Mouse (Mus musculus): ENCODE measurements around the gene Rara.
A peak's percentile ranks its signal among the peaks of the same experiment; 100 is the strongest.

The Rara gene

DNA sequence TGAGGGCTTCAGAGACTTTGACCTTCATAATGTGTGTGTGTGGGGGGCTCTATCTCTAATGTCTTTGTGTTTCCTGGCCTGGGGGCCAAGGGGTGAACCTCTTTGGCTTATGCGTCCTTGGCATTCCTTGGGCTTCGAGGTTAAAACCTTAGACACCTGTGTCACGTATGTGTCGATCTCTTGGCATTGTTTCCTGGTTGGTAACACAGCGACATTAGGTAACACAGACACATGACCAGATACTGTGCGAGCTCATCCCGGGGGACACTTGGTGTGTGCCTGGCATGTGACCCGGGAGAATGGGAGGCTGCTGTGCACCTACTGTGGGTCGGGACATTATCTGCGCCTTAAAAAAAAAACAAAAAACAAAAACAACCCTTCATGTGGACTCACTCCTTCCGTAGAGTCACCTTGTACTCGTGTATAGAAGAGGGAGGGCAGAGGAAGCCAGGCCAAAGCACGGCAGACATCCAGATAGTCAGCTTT is 26.3 kb downstream of the Rara start:
- DNase-seq = no peak

DNA sequence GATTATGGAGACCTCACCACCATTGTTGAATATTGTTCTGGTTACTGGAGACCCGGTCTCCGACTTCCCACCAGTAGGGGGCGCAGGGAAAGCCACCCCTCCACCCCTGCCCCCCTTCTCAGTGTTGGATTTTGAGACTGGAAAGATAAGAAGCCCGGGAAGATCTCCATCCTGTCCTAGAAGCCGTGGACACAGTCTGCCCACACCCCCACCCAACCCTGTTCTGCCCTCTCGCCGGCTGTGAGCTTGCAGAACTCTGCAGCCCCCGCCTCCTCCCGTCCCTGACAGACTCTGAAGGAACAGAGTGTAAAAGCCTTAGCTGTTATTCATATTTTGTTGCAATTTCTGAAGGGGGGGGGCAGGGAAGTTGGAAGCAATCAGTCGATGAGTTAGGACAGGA is 26.8 kb downstream of the Rara start:
- DNase-seq = no peak

DNA sequence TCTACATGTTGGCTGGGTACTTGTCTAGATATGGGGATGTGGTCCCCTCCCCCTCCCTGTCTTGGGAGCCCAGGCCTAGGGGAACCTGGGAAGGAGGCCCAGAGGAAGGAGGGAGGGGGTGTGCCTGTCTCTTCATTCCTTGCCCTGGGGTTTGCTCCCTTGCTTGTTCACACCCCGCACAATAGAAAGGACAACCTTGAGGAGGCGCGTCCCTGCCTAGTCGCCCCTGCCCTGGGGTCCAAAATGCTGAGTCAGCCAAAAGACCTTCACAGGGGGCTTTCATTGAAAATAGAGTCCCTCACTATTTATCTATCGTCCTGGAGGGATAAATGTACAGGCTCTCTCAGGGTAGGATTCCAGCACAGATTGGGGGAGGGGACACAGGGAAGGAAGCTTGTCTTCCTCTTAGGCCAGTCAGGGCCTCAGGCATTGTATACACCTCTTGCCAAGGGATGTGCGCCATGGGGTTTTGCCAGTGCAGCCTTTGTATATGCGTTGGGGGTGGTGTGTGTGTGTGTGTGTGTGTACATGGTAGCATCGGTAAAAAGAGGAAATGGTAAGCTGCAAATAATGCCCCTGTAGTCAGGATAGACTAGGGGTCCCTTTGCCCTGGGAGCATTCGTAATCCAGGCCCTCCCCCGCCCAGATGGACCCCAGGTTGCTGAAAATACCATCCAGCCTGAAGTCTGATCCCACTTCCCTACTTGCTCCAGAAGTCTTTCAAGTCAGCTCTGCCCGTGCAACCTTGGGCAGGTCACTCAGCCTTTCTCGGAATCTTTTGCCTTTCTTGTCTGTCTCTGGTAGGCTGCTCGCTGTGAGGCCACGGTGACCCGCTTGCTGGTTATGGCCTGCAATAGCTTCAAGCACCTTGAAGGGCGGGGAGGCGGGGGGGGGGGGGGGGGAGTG is 27.4 kb downstream of the Rara start:
- DNase-seq = no peak

DNA sequence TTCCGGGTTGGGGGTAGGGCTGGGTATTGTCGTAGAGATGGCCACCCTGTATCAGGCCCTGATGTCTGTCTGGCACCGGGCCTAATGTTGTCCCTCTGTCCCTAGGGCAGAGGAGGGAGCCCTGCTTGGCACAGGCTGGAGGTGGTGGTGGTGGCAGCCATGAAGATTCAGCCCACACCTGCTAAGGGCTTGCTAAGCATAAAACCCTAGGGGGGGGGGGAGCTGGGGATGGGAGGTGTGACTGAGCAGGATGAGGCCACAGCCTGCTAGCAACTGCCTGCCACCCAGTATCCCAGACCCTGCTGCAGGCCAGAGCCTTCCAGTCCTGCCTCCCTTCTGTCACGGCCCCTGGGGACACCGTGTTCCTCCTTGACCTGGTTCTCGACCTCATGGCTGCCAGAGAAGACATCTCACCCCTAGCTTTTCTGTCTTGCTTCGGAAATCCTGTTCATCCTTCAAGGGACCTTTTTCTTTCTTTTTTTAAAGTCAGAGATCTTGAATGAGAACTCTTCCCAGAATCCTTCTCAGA is 28.2 kb downstream of the Rara start:
- DNase-seq = no peak

DNA sequence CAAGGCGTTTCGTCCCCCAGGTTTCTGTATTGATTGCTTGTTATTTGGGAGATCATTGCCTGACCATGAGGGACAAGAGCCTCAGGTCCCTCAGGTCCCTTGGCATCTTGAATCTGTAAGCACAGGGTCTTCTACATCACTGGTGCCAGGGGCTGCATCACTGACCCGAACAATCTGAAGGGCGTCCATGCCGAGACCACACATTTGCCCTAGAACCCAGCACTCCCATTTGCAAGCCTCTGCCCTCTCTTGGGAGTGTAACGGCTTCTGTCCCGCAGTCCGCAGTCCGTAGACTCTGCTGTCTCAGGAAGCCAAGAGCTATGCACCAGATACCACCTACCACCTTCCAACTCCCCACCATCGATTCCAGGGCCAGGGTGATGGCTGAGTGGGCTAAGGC is 28.7 kb downstream of the Rara start:
- no peak for DNase-seq

DNA sequence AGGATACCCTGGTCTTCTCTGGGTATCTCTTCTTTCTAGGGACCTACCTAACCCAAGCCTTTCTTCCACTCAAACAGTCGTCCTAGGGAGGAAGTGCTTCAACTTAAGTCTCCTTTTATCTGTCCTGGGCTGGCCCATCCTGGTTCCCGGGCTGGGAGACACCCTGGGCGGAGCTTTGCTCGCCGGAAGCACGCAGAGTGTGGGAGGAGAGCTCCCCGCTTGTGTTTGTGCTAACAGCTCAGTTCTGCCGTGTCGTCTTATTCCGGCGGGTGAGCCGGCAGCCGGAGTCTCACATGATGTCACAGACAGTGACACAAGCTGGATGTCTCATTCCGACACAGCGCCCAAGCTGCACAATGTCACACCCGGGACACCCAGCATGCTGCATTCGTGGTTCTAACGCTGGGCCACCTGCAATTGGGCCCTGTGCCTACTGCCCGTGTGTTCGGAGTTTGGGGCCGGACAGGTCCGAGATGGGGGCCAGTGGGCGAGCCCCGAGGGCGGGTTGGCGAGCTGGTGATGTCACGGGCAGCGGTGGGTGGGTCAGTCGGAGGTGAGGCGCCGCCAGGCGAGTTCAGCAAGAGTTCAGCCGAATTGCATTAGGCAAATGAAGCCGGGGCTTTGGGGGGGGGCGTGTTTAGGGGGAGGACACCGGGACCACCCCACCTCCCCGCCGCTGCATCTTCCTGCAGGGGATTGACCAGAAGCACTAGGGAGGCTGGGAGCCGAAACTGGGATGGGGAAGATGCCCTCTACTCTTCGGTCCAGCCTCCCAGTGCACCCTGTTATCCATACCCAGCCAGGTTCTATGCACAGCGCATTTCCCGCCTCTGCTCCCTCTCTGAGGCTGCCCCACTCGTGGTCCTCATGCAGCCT is 32.1 kb downstream of the Rara start:
- DNase-seq = peak; percentile 86

DNA sequence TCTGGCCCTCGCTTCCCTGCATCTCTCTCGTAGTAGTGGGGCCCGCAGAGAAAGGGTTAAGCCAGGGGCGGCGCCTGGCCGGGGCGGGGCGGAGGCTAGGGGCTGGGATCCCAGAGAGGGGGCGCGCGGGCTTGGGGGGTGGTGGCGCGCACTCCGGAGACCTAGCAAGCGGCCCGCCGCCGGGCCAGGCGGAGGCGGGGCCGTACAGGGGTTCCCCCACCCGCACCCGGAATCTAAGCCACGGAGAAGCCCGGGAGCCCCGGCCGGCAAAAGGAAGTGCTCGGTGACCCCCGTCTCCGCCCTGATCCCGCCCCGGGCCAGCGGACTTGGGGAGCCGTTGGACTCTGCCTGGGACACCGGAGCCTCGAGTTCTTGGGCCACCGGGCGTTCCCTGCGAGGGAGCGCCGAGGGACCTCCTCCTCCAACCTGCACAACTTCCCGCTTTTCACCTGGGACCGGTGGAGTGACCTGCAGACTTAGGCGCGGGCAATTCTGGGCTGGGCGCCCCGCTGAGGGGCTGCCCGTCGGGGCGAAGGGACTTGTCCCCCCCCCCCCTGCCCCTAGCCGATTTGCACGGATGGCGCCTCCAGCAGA is 32.8 kb downstream of the Rara start:
- DNase-seq = peak; percentile 62

DNA sequence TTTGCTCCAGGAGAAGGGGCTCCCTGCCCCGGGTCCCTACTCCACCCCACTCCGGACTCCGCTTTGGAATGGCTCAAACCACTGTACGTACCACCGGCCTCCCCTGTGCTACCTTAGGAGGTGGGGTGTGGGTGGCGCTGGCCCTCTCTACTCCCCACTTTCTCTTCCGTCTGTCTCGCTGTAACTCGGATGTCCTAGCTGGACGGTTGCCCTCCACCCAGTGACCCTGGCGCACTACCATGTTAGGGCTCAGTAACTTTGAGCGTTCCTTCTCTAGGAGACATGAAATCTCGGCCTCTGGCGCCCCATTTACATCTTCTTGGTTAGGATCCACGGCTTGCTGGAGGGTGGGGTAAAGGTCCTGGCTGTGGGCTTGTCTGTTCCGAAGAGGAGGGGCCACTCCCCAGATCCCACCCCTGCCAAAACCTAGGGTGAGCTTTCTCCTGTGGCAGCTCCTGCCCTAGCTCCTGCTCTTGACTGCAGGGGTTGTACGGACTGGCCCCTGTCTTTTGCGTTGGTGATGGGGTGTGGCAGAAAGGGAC is 33.5 kb downstream of the Rara start:
- DNase-seq = no peak

DNA sequence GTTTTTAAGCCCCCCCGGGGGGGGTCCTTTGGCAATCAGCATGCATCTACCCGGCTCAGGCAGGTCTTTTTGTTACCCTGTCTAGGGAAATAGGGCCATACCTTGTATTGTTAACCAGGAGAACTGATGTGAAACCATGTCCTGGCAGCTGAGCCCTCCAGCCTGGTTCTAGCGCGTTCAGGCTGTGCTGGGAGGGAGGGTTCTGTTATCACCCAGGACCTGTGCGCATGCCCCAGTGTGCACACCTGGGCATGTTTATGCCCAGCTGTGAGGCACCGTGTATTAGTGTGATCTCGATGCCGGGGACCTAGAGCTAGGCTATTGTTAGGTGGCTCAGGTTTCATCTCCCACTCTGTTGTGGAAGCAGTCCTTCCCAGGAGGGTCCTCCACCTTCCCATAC is 34.1 kb downstream of the Rara start:
- DNase-seq = no peak

DNA sequence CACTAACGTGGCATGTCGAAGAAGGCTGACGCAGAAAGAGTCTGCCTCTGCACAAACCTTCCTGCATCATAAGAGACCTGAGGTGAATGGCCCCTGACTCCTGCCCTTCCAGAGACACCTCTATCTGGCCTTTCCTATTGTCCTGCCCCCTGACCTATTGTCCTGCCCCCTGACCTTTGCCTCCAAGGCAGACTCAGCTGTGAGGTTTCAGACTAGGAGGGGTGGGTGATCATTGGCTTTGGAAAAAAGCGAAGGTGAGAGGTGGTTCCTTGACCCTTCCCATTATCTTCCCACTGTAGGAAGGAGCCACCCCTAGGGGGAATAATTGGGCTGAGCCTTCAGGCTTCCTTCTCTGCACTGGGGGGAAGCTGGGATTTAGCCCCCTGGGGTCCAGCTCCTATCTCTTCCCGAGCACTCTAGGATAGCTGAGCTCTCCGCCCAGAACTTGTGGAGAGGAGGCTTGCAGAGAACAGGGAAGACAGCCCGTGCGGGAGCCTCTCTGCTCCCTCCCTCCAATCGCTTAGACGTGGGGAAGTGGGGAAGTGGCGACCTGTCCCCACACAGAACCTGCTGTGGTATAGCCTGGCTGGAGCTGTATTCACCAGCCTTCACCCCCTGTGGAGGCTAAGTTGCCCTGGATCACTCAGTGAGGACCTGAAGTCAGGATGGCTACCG is 34.9 kb downstream of the Rara start:
- no peak for DNase-seq

DNA sequence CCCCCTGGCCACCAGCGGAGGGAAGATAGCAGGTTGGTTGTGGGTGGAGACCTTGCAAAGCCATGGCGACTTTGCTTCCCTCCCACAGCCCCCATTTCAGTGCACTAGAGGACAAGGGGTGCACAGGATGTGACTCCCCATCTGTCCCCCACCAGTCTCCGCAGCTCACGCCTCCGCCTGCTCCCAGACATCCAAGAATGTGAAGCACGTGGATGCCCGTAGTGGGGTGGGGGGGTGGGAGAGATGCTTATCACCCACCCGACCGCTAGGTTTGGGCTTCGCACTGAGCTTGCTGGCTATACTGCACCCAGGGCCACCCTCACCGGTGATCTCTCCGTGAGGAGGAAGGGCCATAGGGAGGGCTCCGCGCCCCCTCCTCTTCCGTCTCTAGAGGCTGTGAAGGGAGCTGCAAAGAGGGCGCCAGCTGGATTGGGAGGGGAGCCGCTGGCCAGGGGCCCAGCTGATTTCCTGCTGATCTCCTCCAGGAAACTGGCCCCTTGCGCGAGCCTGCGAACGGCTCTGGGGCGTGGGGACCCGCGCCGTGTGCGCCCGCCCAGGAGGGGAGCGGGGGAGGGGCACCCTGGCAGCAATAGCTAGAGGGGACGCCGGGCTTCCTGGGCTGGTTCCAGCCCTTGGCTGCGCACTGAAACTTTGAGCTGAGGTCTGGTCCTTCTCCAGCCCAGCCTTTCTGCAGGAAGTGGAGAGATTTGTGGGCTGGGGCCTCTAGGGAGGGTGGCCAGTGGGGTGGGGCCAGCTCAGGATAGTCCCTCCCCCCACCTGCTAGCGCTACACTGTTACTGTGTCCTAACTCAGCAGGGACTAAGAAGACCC is 35.8 kb downstream of the Rara start:
- peak; percentile 90 for DNase-seq

DNA sequence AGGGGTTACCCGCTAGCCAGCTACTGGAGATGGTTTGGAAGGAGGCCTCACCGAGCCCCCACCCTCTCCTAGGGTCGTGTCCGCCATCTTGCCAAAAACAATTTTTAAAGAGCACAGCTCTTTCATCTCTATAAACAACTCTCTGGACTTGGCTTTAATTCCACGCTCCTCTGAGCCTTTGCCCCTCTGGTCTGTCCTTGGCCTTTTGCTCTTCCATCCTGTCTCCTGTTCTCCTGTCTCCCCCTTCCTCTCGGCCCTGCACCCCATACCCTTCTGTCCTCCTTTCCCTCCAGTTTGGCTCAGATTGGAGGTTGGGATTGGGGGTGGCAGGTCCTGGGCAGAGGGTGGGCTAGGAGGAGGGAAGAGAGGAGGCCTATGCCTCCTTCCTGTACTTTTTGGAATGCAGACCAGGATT is 36.6 kb downstream of the Rara start:
- no peak for DNase-seq

DNA sequence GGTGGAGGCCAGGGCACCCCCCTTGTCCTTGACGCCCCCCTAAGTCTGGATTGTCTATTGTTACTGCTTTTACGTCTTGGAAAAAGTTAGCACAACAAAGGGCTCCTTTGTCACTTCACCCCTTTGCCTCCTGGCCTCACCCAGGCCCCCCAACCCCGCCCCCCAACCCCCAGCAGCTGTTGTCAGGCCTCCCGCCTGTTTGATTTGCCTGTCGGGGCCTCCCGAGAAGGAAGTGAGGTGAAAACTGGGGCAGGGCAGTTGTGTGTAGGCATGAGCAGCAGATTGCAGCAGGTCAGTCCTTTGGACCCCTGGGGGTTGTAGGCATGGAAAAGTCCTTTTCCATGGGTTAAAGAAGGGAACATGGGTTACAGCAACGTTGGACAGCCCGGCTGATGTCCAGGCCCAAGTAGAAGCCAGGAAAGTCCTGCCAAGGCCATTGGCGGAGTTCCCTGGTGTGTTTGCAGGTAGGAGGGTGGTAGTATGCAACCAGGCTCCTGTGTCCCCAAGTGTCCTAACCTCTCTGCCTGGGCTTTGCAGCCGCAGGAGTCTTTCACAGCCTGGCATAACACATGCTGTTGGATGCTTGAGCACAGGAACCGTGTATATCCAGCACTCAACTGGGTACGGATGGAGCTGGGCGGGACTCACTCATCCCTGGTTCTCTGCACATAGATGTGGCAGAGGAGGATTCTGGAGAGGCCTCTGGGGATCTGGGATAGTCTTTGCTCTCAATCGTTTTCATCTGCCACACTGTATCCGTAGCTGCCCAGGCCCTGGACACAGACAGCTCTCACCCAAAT is 37.2 kb downstream of the Rara start:
- no peak for DNase-seq

DNA sequence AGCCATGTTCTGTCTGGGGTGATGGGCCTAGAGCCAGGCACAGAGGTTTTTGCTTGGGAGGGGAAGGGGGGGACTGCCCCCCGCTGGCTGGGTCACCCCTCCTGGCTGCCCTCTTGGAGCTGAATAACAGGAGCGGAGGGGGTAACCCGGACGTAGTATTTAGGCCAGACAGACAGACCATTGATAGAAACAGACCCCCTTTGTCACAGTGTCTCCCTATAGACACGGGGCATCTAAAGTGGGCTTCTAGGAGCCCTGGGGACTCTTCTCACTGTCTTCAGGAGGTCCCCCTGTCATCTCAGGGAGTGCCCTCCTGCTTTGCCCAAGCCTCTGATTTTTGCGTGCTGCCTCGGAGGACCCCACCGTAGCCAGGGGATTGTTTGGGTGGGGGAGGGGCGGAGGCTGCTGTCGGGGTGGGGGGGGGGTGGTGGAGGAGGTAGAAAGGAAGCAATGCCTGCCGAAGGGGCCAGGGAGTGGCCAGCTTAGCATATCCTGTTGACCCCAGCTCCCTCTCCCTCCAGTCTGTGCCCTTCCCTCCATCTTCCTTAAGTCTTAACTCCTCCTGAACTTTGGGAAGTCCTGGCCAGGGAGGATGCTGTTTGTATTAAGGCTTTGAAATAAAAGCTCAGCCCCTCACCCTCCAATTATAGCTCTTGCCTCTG is 37.9 kb downstream of the Rara start:
- no peak for DNase-seq

DNA sequence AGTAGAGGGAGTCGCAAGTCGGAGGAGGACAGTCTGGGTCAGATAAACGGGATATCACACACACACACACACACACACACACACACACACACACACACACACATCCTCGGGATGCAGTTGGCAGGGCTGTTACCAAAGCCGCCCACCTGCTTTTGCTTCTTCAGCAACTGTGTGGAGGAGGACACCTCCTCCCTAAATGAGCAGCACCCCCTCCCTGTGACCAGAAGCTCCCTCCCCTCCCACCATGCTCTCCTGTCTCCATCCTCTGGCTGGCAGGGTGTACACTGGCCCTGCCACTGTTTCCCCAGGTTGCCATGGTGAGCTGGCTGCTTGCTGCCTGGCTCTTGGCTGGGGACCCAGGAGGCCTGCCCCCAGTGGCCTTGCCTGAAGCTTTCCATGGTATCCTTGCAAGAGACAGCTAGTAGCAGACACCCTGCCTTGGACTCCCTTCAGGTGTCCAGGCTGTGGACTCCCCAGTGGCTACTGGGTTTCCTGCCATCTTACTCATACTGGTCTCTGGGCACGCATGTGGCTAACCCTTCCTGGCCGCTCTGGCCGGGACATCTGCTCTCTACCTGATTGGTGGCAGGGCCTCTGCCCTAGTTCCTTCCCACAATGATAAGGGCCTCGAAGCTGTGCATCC is 39.0 kb downstream of the Rara start:
- DNase-seq = no peak

DNA sequence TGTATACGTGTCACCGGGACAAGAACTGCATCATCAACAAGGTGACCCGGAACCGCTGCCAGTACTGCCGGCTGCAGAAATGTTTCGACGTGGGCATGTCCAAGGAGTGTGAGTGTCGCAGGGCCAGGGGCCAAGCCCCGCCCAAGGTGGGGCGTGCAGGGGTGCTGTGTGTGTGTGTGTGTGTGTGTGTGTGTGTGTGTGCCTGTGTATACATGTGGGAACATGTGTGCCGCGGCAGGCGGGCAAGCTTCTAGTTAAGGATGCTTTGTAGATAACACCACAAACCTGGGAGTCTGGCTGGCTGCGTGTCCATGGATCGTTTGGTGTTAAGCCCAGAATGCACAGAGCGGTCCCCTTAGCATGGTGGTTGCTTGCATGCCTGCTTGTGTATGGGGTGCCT is 40.5 kb downstream of the Rara start:
- no peak for DNase-seq

DNA sequence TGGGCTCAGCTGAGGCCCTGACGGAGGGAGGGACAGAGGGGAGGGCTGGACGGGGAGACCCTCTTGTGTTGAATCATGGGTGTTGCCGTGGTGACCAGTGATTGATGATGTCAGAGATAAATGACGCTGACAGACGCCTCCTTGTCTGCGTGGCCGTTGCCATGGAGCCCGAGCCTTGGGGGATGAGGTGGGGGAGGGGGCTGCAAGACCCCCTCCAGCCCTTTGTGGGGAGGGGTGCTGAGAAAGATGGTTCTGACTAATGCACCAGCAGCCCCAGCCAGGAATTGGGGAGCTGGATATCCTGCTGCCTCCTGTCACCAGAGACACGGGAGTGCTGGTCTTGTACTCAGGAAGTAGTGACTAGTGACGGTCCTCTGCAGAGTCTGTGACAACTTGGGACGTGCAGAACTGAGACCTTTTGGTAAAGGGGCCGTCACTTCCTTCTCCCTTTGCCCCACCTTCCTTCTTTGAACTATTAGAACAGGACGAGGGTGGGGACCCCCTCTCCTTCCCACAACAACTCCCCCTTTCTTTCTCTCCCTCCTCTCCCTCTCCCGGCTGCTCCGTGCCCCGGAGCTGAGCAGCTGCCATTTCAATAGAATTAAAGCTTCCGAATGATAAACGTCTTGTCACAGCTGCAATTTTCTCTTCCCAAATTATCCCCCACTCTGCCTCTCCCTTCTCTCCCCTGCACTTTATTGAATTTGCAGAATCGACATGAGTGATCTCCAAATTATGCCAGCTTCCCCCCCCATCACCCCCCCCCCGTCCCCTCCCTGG is 41.3 kb downstream of the Rara start:
- no peak for DNase-seq

DNA sequence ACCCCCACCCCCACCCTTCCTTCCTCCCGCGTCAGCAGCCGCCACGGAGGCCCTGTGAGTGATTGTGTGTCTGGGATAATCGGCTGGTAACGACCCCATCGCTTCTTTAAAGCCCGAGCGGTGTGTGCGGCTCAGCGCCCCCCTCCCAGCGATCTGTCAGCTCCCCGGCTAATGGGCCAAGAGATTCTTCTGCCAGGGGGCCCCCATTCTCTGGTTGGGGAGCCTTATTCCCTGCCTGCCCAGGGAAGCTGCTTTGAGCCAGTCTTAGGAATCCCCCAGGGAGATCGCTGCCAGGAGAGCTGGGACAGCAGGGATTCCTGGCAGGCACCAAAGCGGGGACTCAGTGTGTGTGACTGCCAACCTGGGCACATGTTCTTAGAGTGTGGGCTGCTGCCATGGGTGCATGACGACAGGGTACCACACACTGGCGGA is 41.9 kb downstream of the Rara start:
- no peak for DNase-seq

Data from kidney, adult 11 months (tissue).